Mouse (Mus musculus): ENCODE measurements around the gene Unc80.

GRCm38 (mm10) chr1:66495310-66496012, 27.3 kb downstream of the Unc80 start:
- no peak for TF ChIP-seq CTCF (IDR thresholded peaks at IDR 0.05; ENCODE audit: borderline replicate concordance, extremely low read depth, insufficient read depth, insufficient read length)
- no peak for TF ChIP-seq POLR2A (IDR thresholded peaks at IDR 0.05; ENCODE audit: borderline replicate concordance, extremely low read depth, insufficient read depth, insufficient read length, poor library complexity, severe bottlenecking)

All from brain, embryonic 14.5 days (tissue).